Mouse (Mus musculus) MEL (cell line): ENCODE measurements at regions not wholly inside any gene's neighbourhood (a gene's known extent, or its start where the extent isn't known, plus 50 kb on each side); places are given as distances from the start of the nearest gene placed in this dataset.

Experiments
- DNase-seq: peaks from one replicate; pipeline ENCODE4 v3.0.0; 2011; ENCODE audit warnings: low read depth, low spot score
- H3K27ac ChIP-seq: 2 replicates; pipeline ENCODE4 v1.5.1; 2012; ENCODE audit warnings: low read depth, mild to moderate bottlenecking, control low read depth, low read length, moderate library complexity; ENCODE audit not compliant: control insufficient read depth
- H3K27me3 ChIP-seq, 2 experiments: fragments of 150-350 bp in 1 of 2; sonication (generic) in 1 of 2; 2 replicates each; pipeline ENCODE4 v1.6.1; 2012; ENCODE audit warnings: low read length in 2 of 2, mild to moderate bottlenecking in 2 of 2, improper control_type of control experiment in 1 of 2, moderate library complexity in 1 of 2; ENCODE audit not compliant: insufficient read depth in 2 of 2, control insufficient read depth in 1 of 2
- H3K36me3 ChIP-seq, 2 experiments: 2 replicates each; pipeline ENCODE4 v1.6.1; 2012 to 2014; ENCODE audit warnings: low read length in 2 of 2, improper control_type of control experiment in 1 of 2, inconsistent platforms in 1 of 2, mild to moderate bottlenecking in 1 of 2; ENCODE audit not compliant: insufficient read depth in 2 of 2, control insufficient read depth in 1 of 2
- H3K4me1 ChIP-seq, 2 experiments: fragments of 150-350 bp in 1 of 2; sonication (generic) in 1 of 2; 2 replicates each; pipeline ENCODE4 v1.6.1; 2012; ENCODE audit warnings: low read length in 2 of 2, improper control_type of control experiment in 1 of 2, mild to moderate bottlenecking in 1 of 2; ENCODE audit not compliant: insufficient read depth in 2 of 2, control insufficient read depth in 1 of 2
- H3K4me3 ChIP-seq, 2 experiments: fragments of 150-350 bp in 1 of 2; sonication (generic) in 1 of 2; 2 replicates each; pipeline ENCODE4 v1.5.1; 2012; ENCODE audit warnings: low read depth in 2 of 2, low read length in 2 of 2, mild to moderate bottlenecking in 2 of 2, moderate library complexity in 2 of 2, control low read depth in 1 of 2, improper control_type of control experiment in 1 of 2; ENCODE audit not compliant: control insufficient read depth in 1 of 2, insufficient read depth in 1 of 2
- H3K79me2 ChIP-seq: 2 replicates; pipeline ENCODE4 v1.6.1; 2012; ENCODE audit warnings: mild to moderate bottlenecking, low read length, moderate library complexity; ENCODE audit not compliant: control insufficient read depth, poor library complexity, insufficient read depth
- H3K9ac ChIP-seq: 2 replicates; pipeline ENCODE4 v1.6.1; 2012; ENCODE audit warnings: low read depth, mild to moderate bottlenecking, control low read depth, low read length, moderate library complexity; ENCODE audit not compliant: control insufficient read depth, poor library complexity, severe bottlenecking
- H3K9me3 ChIP-seq: fragments of 150-350 bp; sonication (generic); replicated peaks from 2 replicates; pipeline ENCODE4 v1.6.1; 2012; ENCODE audit warnings: mild to moderate bottlenecking, low read length, improper control_type of control experiment, moderate library complexity; ENCODE audit not compliant: insufficient read depth
- BHLHE40 ChIP-seq: IDR thresholded peaks from 2 replicates; pipeline ENCODE4 v1.6.1; 2012; ENCODE audit warnings: low read depth, mild to moderate bottlenecking, inconsistent platforms, low read length, improper control_type of control experiment, borderline replicate concordance
- CHD1 ChIP-seq: IDR thresholded peaks from 2 replicates; pipeline ENCODE4 v1.6.1; 2012; ENCODE audit warnings: low read depth, mild to moderate bottlenecking, inconsistent platforms, low read length, improper control_type of control experiment
- CHD2 ChIP-seq: IDR thresholded peaks from 2 replicates; pipeline ENCODE4 v1.6.1; 2011; ENCODE audit warnings: low read length, improper control_type of control experiment
- CTCF ChIP-seq, 3 experiments: IDR thresholded peaks in 2 of 3; conservative IDR thresholded peaks in 1 of 3; 2 replicates each; pipeline ENCODE4 v1.5.1; 2011 to 2012; ENCODE audit warnings: low read length in 3 of 3, low read depth in 2 of 3, mild to moderate bottlenecking in 2 of 3, improper control_type of control experiment in 1 of 3, inconsistent platforms in 1 of 3, mixed read lengths in 1 of 3, moderate library complexity in 1 of 3; ENCODE audit not compliant: control insufficient read depth in 1 of 3, insufficient read depth in 1 of 3, poor library complexity in 1 of 3, severe bottlenecking in 1 of 3
- E2F4 ChIP-seq: IDR thresholded peaks from 2 replicates; pipeline ENCODE4 v1.6.1; 2011; ENCODE audit warnings: low read depth, low read length, improper control_type of control experiment, borderline replicate concordance
- ELF1 ChIP-seq: IDR thresholded peaks from 2 replicates; pipeline ENCODE4 v1.6.1; 2014; ENCODE audit warnings: low read depth, mild to moderate bottlenecking, inconsistent platforms, low read length, improper control_type of control experiment, moderate library complexity
- EP300 ChIP-seq, 2 experiments: IDR thresholded peaks; 2 replicates each; pipeline ENCODE4 v1.6.1; 2011; ENCODE audit warnings: improper control_type of control experiment in 2 of 2, low read length in 2 of 2, low read depth in 1 of 2, mild to moderate bottlenecking in 1 of 2
- GATA1 ChIP-seq: IDR thresholded peaks from 2 replicates; pipeline ENCODE4 v1.6.1; 2011; ENCODE audit warnings: low read depth, low read length, improper control_type of control experiment
- HCFC1 ChIP-seq: IDR thresholded peaks from 2 replicates; pipeline ENCODE4 v1.6.1; 2012; ENCODE audit warnings: low read depth, mild to moderate bottlenecking, inconsistent platforms, low read length, improper control_type of control experiment, moderate library complexity
- JUND ChIP-seq: IDR thresholded peaks from 2 replicates; pipeline ENCODE4 v1.6.1; 2011; ENCODE audit warnings: low read depth, mild to moderate bottlenecking, improper control_type of control experiment, low read length
- KAT2A ChIP-seq: conservative IDR thresholded peaks from 2 replicates; pipeline ENCODE4 v1.6.1; 2012; ENCODE audit warnings: low read depth, low read length, improper control_type of control experiment, inconsistent platforms
- MAFK ChIP-seq: IDR thresholded peaks from 2 replicates; pipeline ENCODE4 v1.6.1; 2011; ENCODE audit warnings: low read depth, mild to moderate bottlenecking, low read length, improper control_type of control experiment, borderline replicate concordance
- MAX ChIP-seq: IDR thresholded peaks from 2 replicates; pipeline ENCODE4 v1.6.1; 2011; ENCODE audit warnings: low read length, improper control_type of control experiment
- MAZ ChIP-seq: IDR thresholded peaks from 2 replicates; pipeline ENCODE4 v1.6.1; 2012; ENCODE audit warnings: low read depth, mild to moderate bottlenecking, inconsistent platforms, low read length, improper control_type of control experiment
- MEF2A ChIP-seq: IDR thresholded peaks from 2 replicates; pipeline ENCODE4 v1.6.1; 2014; ENCODE audit warnings: low read depth, mild to moderate bottlenecking, inconsistent platforms, low read length, improper control_type of control experiment; ENCODE audit not compliant: poor library complexity, insufficient replicate concordance, severe bottlenecking; ENCODE audit errors: extremely low read depth
- MXI1 ChIP-seq: IDR thresholded peaks from 2 replicates; pipeline ENCODE4 v1.6.1; 2011; ENCODE audit warnings: mild to moderate bottlenecking, low read depth, low read length, improper control_type of control experiment
- MYB ChIP-seq: IDR thresholded peaks from 2 replicates; pipeline ENCODE4 v1.6.1; 2011; ENCODE audit warnings: mild to moderate bottlenecking, low read depth, low read length, improper control_type of control experiment
- MYC ChIP-seq: IDR thresholded peaks from 2 replicates; pipeline ENCODE4 v1.6.1; 2011; ENCODE audit warnings: low read depth, mild to moderate bottlenecking, low read length, improper control_type of control experiment, moderate library complexity
- NELFE ChIP-seq: IDR thresholded peaks from 2 replicates; pipeline ENCODE4 v1.6.1; 2011; ENCODE audit warnings: low read depth, low read length, improper control_type of control experiment
- NRF1 ChIP-seq: IDR thresholded peaks from 2 replicates; pipeline ENCODE4 v1.6.1; 2014; ENCODE audit warnings: low read depth, mild to moderate bottlenecking, inconsistent platforms, low read length, improper control_type of control experiment, moderate library complexity; ENCODE audit not compliant: poor library complexity, insufficient read depth, severe bottlenecking
- POLR2A ChIP-seq, 2 experiments: IDR thresholded peaks; 2 replicates each; pipeline ENCODE4 v1.6.1; 2011 to 2012; ENCODE audit warnings: low read length in 2 of 2, mild to moderate bottlenecking in 2 of 2, control low read depth in 1 of 2, improper control_type of control experiment in 1 of 2, low read depth in 1 of 2, moderate library complexity in 1 of 2; ENCODE audit not compliant: control insufficient read depth in 1 of 2, insufficient read depth in 1 of 2, poor library complexity in 1 of 2
- POLR2AphosphoS2 ChIP-seq: IDR thresholded peaks from 2 replicates; pipeline ENCODE4 v1.6.1; 2011; ENCODE audit warnings: low read length, improper control_type of control experiment
- POLR2AphosphoS5 ChIP-seq: IDR thresholded peaks from 2 replicates; pipeline ENCODE4 v1.6.1; 2012; ENCODE audit warnings: low read depth, borderline replicate concordance, mild to moderate bottlenecking, inconsistent platforms, low read length, moderate library complexity, mixed read lengths
- RAD21 ChIP-seq: IDR thresholded peaks from 2 replicates; pipeline ENCODE4 v1.6.1; 2011; ENCODE audit warnings: mild to moderate bottlenecking, low read depth, low read length, improper control_type of control experiment
- RCOR1 ChIP-seq: IDR thresholded peaks from 2 replicates; pipeline ENCODE4 v1.6.1; 2012; ENCODE audit warnings: low read depth, mild to moderate bottlenecking, inconsistent platforms, low read length, improper control_type of control experiment
- SIN3A ChIP-seq: IDR thresholded peaks from 2 replicates; pipeline ENCODE4 v1.6.1; 2012; ENCODE audit warnings: low read length, improper control_type of control experiment, inconsistent platforms
- SMC3 ChIP-seq: IDR thresholded peaks from 2 replicates; pipeline ENCODE4 v1.6.1; 2011; ENCODE audit warnings: low read depth, low read length, improper control_type of control experiment
- TAL1 ChIP-seq: IDR thresholded peaks from 2 replicates; pipeline ENCODE4 v1.6.1; 2012; ENCODE audit warnings: mild to moderate bottlenecking, inconsistent platforms, low read length, moderate library complexity, mixed read lengths
- TBP ChIP-seq: IDR thresholded peaks from 2 replicates; pipeline ENCODE4 v1.8.0; 2011; ENCODE audit warnings: low read depth, low read length, improper control_type of control experiment
- TCF12 ChIP-seq: IDR thresholded peaks from 2 replicates; pipeline ENCODE4 v1.6.1; 2014; ENCODE audit warnings: low read depth, mild to moderate bottlenecking, inconsistent platforms, low read length, improper control_type of control experiment, moderate library complexity
- UBTF ChIP-seq: IDR thresholded peaks from 2 replicates; pipeline ENCODE4 v1.6.1; 2012; ENCODE audit warnings: low read depth, mild to moderate bottlenecking, inconsistent platforms, low read length, improper control_type of control experiment, moderate library complexity, borderline replicate concordance; ENCODE audit not compliant: insufficient read depth
- USF1 ChIP-seq: IDR thresholded peaks from 2 replicates; pipeline ENCODE4 v1.6.1; 2014; ENCODE audit warnings: low read depth, mild to moderate bottlenecking, inconsistent platforms, low read length, improper control_type of control experiment, moderate library complexity
- USF2 ChIP-seq, 2 experiments: IDR thresholded peaks; 2 replicates each; pipeline ENCODE4 v1.6.1; 2011 to 2012; ENCODE audit warnings: improper control_type of control experiment in 2 of 2, low read length in 2 of 2, borderline replicate concordance in 1 of 2, inconsistent platforms in 1 of 2, low read depth in 1 of 2, mild to moderate bottlenecking in 1 of 2; ENCODE audit not compliant: insufficient read depth in 1 of 2
- ZC3H11A ChIP-seq: IDR thresholded peaks from 2 replicates; pipeline ENCODE4 v1.6.1; 2012; ENCODE audit warnings: low read depth, mild to moderate bottlenecking, inconsistent platforms, low read length, improper control_type of control experiment
- ZKSCAN1 ChIP-seq: IDR thresholded peaks from 2 replicates; pipeline ENCODE4 v1.6.1; 2012; ENCODE audit warnings: low read depth, mild to moderate bottlenecking, inconsistent platforms, low read length, improper control_type of control experiment, moderate library complexity
- ZMIZ1 ChIP-seq: IDR thresholded peaks from 2 replicates; pipeline ENCODE4 v1.6.1; 2012; ENCODE audit warnings: low read depth, mild to moderate bottlenecking, inconsistent platforms, low read length, improper control_type of control experiment, moderate library complexity
- ZNF384 ChIP-seq: IDR thresholded peaks from 2 replicates; pipeline ENCODE4 v1.6.1; 2012; ENCODE audit warnings: low read depth, mild to moderate bottlenecking, inconsistent platforms, low read length, improper control_type of control experiment

- H3K4me1 ChIP-seq: peaks cover 0 to 3% of the 10 kb centered on the region in 2 experiments; a peak in 1 of 4 replicates
- no peaks in the 10 kb centered on the region for H3K79me2 ChIP-seq
- peak; percentile 69 for DNase-seq
- H3K36me3 ChIP-seq: no peaks in the 10 kb centered on the region
- no peaks in the 10 kb centered on the region for H3K9me3 ChIP-seq
- H3K4me3 ChIP-seq: no peak overlapping the region
- peak overlapping the region; percentile 38 for H3K27ac ChIP-seq
- H3K27me3 ChIP-seq: no peaks in the 10 kb centered on the region
- no peak overlapping the region for H3K9ac ChIP-seq
- TF ChIP-seq EP300 (IDR thresholded peaks at IDR 0.05; ENCODE audit: low read depth in 1 of 2, low read length in 2 of 2) (peak; percentile 90 to 92), MXI1 (no peak), MAFK (no peak; the same call in 1 of the 2 replicates), RCOR1 (peak; percentile 81), ZNF384 (no peak), ZMIZ1 (no peak), ZKSCAN1 (no peak), TCF12 (peak; percentile 78), USF2 (IDR thresholded peaks at IDR 0.05; ENCODE audit: borderline replicate concordance in 1 of 2, insufficient read depth in 1 of 2, low read depth in 1 of 2, low read length in 2 of 2) (no peak), CTCF (IDR thresholded peaks at IDR 0.05 in 2 of 3, conservative IDR thresholded peaks at IDR 0.05 in 1 of 3; ENCODE audit: control insufficient read depth in 1 of 3, insufficient read depth in 1 of 3, low read depth in 2 of 3, low read length in 3 of 3, poor library complexity in 1 of 3, severe bottlenecking in 1 of 3) (no peak), SMC3 (no peak), POLR2AphosphoS5 (no peak), KAT2A (no peak), ZC3H11A (no peak), HCFC1 (no peak), TAL1 (no peak), MYC (no peak), TBP (0 out of 2 replicates have a peak, but pooled peaks have one; percentile 46), CHD2 (no peak), MEF2A (no peak), JUND (no peak; the same call in 1 of the 2 replicates), USF1 (no peak), POLR2A (IDR thresholded peaks at IDR 0.05; ENCODE audit: control insufficient read depth in 1 of 2, insufficient read depth in 1 of 2, low read depth in 1 of 2, low read length in 2 of 2, poor library complexity in 1 of 2) (no peak), UBTF (no peak), BHLHE40 (no peak), E2F4 (no peak), NELFE (no peak), POLR2AphosphoS2 (no peak), RAD21 (no peak), MAZ (no peak), NRF1 (no peak), MYB (peak; percentile 81), SIN3A (peak; percentile 67), GATA1 (peak; percentile 91), ELF1 (no peak), CHD1 (no peak), MAX (no peak)
Measured at GRCm38 (mm10) chr14:53750703-53751441, 503.0 kb downstream of the Dad1 start.
